Mouse (Mus musculus) v-Abl transformed pro-B cells (cell line): ENCODE results near the gene Lyrm9.

ENCODE experiments used
- in situ Hi-C, 2 experiments: fragments of 400-800 bp; cut with MboI; formaldehyde crosslinking; loops; one replicate each; pipeline ENCODE4 v1.15.1; 2025; ENCODE audit not compliant: unreplicated experiment in 2 of 2

Gene Lyrm9

DNA sequence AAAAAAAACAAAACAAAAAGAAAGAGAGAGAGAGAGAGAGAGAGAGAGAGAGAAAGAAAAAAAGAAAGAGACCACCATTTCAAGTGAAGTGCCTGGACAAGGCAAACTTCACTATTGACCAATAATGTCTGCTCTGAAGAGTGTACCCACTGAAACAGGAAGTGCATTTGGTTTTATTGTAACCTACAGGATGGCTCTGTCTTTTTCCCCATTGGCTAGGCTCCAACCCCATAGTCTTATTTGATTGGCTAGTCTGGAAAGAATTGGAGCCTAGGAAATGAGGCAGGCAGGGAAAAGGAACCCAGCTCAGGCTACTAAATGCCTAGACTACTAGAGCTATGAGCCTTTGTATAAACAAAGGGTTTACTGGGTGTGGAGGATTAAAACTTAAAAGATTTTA, 17.0 kb upstream of the Lyrm9 start:
- in situ Hi-C loops: no loop called here

DNA sequence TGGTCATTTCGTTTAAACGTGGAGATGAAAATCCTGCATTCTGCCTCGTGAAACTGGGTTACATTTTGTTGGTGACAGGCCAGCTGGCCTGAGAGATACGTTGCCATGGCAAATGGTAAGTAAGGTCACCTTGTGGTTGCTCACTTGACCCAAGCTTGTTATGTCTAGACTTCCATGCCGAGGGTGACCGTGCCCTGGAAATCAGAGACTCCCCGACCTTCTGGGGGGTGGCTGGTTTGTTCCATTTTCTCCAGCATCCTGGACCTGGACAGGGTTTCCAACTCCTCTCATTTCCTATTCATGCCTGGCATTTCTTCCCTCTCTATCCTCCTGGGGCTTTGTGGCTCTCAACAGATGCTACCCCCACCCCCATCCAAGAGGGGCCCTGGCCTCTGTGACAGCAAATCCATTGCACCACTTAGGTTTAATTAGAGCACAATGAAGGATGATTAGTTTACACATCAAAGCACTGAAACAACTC, 11.9 kb upstream of the Lyrm9 start:
- in situ Hi-C loops: no loop called here

DNA sequence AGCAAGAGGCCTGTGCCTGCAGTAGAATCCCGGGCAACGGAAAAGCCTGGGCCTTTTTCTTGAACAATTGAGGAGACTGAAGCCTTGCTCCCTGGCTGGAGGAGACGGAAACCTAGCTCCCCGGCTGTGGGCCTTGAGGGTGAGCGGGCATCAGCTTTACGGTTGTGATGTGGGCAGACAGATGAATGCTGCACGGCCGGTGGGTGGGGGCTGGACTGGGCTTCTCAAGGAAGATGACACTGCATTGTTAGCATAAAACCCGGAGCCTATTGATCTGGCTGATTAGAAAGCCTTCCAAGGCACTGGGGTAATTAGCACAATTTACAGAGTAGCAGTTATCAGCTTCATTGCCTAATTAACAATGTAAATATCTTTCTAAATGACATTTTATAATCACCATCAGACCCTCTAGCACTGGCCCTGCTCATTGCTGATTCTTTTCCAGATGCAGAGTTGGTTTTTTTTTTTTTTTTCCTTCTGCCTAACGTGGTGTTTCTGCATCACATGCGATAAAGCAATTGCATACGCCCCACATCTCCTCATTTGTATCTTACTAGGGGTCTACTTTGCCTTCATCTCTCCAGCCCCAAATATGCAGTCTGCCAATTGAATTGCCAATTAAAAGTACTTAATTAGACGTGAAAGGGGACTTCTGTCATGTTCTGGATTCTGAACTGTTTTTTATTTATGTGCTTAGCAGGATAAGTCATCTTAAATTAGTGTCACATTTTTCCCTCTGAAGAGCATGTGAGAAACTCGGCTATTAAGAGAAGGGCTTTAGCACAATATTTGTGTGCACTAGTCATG, 10.2 kb upstream of the Lyrm9 start:
- in situ Hi-C loops: no loop called here

DNA sequence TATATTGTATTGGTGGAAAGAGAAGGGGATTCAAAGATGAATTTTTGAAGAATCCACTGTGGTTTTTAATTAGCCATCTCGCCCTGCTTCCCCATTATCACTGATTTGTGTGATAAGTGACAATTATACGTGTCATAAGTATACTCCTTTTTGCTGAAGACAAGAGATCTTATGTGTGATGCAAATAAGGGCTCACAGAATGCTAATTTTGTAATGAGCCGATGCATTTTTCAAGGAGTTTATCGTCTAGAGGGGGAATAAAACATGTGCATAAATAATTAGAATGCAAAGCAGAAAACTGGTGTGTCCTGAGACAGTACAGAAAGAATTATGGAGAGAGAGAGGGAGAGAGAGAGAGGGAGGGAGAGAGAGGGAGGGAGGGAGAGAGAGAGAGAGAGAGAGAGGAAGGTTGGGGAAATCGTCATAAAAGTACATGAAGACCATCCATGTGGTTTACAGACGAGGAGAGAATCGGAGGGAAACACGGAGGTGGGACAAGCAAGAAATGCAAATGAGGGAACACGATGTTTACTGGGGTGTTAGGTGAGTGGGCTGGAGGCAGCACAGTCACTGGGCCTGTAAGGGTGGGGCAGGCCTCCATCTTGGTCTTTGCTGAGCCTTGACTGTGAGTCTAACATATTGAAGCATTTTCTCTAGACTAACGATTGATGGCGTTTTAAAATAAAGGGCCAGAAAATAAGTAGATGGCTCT, 8.9 kb upstream of the Lyrm9 start:
- in situ Hi-C loops: no loop called here

DNA sequence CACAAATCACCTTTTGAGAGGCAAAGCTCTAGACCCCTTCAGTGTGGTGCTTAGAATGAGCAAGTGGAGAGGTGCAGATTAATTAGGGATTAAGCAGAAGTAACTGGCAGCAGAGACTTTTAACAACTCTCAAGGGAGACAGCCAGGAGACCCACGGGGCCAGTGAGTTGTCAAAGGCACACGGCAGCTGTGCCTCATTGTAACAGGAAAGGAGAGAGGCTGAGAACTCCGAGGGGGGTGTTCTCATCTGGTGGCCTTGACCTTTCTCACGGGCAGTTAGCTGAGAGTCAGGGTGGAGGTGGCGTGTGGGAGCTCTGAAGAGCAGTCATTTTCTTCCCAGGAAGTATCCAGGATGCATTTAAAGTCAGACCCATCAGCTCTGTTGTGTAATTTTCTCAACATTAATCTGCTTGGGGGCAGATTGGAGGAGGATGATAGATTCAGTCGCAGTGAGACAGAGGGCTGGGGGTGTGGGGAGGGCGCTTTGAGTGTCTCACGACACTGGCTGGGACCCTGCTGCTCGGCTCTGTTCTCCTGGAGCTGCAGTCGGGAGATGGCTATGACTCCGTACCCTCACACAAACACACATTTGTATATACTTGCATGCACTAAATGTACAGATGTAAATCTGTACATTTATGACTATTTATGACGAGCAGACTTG, 5.9 kb upstream of the Lyrm9 start:
- in situ Hi-C loops: loop anchor here in 1 of 2 experiments (10.0 kb wide), 1 partner anchor 336 kb away; no protein-coding TSS in a partner anchor

DNA sequence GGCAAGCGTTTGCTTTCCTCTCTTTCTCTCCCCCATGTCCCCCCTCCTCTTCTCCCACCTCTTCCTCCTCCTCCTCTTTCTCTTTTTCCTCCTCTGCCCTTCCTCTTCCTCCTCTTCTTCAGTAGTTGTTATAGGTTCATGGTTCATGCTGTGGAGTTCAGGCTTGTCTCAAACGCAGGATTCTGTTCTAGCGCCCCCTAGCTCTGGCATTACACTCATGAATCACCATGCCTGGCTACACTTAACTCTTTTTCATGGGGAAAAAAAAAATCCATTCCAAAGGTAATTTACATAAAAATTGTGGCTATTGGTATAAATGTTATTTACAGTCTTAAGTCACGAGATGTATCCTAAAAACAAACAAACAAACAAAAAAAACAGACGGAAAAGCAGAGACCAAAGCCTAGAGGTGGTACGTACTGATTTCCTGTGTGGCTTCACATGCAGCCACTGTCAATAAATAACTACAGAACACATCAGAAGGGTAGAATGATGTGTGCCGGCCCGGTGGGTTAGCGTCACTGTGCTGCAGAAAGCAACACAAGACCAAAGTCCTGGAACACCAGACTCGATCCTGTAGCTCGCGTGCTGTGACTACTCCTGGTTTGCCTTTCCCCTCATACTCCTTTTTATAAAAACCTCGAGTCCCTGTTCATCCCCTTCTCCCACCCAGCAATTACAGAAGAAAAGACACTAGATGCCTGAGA, 3.4 kb upstream of the Lyrm9 start:
- in situ Hi-C loops: loop anchor here in 1 of 2 experiments (10.0 kb wide), 1 partner anchor 338 kb away; no protein-coding TSS in a partner anchor

DNA sequence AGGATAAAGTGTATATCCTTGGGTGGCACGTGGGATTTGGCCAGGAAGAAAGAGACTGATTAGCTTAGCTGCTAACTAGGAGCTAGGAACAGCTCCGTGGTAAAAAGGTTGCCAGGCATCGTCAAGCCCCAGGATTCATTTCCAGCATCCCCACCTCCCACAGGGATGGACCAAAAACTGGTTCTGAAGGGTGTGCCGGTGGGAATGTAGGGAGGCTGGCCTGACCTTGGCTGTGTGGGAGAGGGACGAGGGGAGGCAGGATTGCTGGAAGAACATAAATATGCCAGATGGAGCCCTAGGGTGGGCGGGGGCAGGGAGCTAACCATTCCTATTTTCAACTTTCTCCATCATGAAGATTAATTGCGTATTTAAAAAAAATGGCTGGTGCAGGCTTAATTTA, 1.2 kb downstream of the Lyrm9 start:
- in situ Hi-C loops: loop anchor here (5.0 to 25.0 kb wide), 4 partner anchors 265 to 760 kb away; partner anchors contain the start of genes Rab11fip4 (in 1 of the 2), Sarm1 (in 1 of the 2) and Vtn (in 1 of the 2)

DNA sequence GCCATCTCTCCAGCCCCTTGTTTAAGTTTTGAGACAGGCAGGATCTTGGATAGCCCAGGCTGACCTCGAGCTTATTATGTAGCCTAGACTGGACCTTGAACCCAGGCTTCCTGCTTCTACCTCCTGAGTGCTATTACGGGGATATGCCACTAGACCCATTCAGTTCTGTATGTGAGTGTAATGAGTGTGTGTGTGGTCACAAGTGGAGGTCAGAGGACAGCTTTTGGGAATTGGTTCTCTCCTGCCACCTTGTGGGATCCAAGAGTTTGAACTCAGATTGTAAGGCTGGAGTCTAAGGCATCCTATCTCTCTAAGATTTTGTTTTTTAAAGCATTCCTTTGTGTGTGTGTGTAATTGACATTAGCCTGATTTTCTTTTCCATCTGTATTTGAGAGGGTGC, 2.0 kb downstream of the Lyrm9 start:
- in situ Hi-C loops: loop anchor here (5.0 to 25.0 kb wide), 4 partner anchors 266 to 759 kb away; partner anchors contain the start of genes Rab11fip4 (in 1 of the 2), Sarm1 (in 1 of the 2) and Vtn (in 1 of the 2)

DNA sequence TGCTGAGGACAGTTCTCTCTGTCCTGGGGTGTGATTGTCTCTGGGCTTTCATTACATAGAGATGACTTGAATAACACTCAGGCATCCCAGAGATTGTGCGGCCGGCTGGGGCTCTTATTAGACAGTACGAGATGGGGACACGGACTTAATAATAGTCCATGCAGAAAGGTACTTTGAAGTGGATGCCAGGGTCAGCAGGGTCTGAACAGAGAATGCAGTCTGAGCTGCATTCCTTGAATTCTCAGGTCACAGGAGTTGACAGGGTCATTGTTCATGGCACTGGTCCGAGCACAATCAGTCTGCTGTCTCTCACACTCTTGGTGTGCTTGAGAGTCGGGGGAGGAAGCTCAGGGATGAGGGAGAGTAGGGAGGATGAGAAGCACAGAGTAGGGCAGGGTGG, 3.0 kb downstream of the Lyrm9 start:
- in situ Hi-C loops: loop anchor here (5.0 to 25.0 kb wide), 4 partner anchors 267 to 758 kb away; partner anchors contain the start of genes Rab11fip4 (in 1 of the 2), Sarm1 (in 1 of the 2) and Vtn (in 1 of the 2)

DNA sequence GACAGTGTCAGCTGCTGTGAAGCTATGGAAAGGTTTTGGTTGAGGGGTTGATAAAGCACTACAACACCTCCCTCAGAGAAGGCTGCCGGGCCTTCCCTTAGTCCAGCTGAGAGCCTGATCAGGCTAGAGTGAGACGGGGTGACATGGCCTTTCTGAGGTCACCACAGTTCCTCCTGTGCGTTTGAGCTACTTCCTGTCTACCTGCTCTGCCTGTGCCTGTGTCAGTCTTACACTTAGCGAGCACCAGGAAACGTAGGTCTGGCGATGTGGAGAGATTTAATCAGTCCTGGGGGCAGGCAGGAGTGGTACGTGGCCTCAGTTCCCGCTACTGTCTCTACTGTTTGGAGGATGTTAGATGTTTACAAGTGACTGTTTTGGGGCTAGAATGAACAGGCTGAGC, 3.8 kb downstream of the Lyrm9 start:
- in situ Hi-C loops: loop anchor here (5.0 to 25.0 kb wide), 4 partner anchors 268 to 757 kb away; partner anchors contain the start of genes Rab11fip4 (in 1 of the 2), Sarm1 (in 1 of the 2) and Vtn (in 1 of the 2)

DNA sequence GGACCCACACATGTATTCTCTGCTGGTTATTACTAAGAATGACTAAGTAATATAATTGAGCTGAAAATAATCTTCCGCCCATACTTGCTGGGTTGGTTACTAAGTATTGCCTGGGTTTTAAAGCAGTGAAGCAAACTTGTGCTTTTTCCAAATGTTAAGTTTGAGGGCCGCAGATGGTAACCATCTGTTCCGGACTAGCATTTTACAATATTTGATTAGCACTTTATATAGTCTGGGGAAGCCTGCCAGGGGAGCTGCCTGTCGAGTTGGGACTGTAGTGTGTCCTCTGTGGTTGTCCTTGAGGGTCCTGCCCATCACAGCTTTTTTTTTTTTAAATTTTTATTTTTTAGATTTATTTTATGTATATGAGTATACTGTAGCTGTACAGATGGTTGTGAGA, 5.3 kb downstream of the Lyrm9 start:
- in situ Hi-C loops: loop anchor here (5.0 to 25.0 kb wide), 4 partner anchors 269 to 756 kb away; partner anchors contain the start of genes Rab11fip4 (in 1 of the 2), Sarm1 (in 1 of the 2) and Vtn (in 1 of the 2)

DNA sequence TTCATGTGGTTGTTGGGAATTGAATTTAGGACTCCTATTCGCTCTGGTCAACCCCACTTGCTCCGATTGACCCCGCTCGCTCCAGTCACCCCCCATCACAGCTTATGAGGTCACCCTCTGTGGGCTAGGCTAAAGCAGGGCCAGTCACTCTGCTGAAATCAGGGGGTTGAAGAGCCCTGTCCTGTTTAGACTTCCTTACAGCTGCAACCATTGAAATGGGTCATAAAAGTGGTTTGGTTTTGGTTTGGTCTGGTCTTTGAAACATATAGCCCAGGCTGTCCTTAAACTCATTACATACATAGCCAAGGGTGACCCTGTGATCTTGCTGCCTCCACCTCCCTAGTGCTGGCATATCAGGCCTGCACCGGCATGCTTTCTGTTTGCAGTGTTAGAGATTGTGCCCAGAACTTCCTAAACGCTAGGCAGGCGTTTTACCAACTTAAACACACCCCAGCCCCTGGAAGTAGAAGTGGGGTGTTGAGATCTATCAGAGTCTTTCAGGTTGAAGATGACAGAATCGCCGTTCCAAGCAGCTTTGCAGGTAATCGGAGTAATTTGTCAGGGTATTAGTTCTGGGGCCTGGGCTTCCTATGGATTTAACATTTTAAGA, 5.8 kb downstream of the Lyrm9 start:
- in situ Hi-C loops: loop anchor here (5.0 to 25.0 kb wide), 4 partner anchors 270 to 755 kb away; partner anchors contain the start of genes Rab11fip4 (in 1 of the 2), Sarm1 (in 1 of the 2) and Vtn (in 1 of the 2)

DNA sequence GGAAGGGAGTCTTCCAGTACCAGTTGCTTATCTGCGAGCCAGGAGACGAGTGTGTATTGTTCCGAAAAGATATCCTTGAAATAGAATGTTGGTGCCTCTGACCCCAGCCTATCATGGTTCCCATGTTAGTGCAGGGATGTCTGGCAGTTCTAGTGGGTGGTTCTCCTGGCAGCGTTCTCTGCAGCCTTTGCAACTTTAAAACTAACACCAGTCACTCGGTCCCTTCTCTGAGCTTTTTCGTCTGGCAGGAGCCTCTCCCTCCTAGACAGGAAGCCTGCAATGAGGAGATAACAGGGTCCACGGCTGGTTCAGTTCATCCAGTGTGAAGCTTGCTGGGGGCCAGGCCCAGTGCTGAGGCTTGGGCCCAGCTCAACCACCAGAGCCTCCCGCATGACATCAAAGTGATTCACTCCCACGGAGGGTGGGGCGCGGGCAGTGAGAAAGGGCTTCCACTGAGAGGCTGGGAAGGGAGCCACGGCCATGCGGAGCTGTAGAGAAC, 6.5 kb downstream of the Lyrm9 start:
- in situ Hi-C loops: loop anchor here (5.0 to 25.0 kb wide), 4 partner anchors 271 to 754 kb away; partner anchors contain the start of genes Rab11fip4 (in 1 of the 2), Sarm1 (in 1 of the 2) and Vtn (in 1 of the 2)

DNA sequence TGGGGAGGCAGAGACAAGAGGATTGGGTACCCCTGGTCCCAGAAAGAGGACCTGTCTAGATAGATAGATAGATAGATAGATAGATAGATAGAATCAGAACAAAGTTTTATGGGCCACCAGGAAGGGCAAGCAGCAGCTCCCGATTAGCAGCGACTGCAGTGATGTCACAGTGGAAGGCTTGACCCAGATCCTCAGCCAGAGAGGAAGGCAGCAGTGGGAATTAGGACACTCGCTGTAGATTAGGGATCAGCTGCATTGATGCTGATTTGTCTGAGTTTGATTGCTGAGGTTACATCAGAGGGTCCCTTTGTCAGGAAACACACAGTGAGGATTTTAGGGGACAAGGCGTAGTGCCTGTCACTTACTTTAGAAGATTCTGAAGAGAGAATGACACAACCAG, 10.1 kb downstream of the Lyrm9 start:
- in situ Hi-C loops: loop anchor here (5.0 to 25.0 kb wide), 5 partner anchors 121 to 751 kb away; partner anchors contain the start of genes Rab11fip4 (in 1 of the 2), Sarm1 (in 1 of the 2) and Vtn (in 1 of the 2)

DNA sequence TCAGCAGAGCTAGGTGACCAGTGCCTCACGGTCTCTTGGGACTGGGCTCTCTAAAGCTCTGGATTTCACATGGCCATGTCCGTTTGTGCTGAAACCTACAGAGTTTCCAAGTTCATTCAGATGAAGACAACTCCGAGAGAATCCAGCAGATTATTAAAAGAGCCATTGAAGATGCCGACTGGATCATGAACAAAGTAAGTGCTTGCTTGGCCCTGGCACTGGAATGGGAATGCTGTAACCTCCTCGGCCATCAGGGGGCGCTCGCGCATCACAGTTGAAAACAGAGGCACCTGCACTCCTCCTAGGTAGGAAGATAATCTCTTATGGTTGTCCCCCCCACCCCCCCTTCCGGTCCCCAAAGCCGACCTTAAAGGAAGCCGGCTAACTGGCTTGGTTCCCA, 11.6 kb downstream of the Lyrm9 start:
- in situ Hi-C loops: loop anchor here (5.0 to 25.0 kb wide), 5 partner anchors 119 to 749 kb away; partner anchors contain the start of genes Rab11fip4 (in 1 of the 2), Sarm1 (in 1 of the 2) and Vtn (in 1 of the 2)

DNA sequence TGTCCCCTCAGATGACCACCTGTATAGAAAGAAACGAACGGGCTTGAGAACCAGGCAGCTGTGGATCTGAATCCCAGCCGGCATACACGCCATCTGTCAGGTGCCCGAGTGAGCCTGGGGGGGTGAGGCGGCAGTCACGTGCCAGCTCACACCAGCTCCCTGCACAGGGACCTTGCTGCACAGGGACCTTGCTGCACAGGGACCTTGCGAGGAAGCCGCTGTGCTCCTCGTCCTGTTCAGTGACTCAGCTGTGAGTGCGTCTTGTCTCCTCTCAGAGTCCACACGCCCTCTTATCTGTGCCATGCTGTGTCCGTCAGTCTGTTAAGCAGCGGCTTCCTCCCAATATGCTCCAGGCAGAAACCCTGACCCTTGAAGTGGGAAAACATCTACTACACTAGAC, 13.1 kb downstream of the Lyrm9 start:
- in situ Hi-C loops: loop anchor here (5.0 to 25.0 kb wide), 5 partner anchors 118 to 748 kb away; partner anchors contain the start of genes Rab11fip4 (in 1 of the 2), Sarm1 (in 1 of the 2) and Vtn (in 1 of the 2)

DNA sequence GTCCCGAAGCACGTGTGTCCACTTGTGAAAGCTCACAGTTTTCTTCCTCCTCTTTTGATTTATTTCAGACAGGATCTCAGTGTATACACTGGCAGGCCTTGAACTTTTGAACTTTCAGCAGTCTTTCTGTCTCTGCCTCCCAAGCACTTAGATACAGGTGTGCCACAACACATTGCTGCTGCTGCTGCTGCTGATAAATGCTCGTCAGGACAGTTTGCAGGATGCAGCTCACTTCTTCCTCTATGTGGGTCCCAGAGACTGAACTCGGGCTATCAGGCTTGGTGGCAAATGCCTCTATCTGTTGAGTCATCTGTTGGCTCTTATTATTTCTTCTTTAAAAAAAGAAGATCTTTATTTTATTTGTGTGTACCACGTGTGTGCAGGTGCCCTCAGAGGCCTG, 13.8 kb downstream of the Lyrm9 start:
- in situ Hi-C loops: loop anchor here (5.0 to 25.0 kb wide), 5 partner anchors 192 to 835 kb away; partner anchors contain the start of genes Rab11fip4 (in 1 of the 2), Sarm1 (in 1 of the 2) and Vtn (in 1 of the 2)

DNA sequence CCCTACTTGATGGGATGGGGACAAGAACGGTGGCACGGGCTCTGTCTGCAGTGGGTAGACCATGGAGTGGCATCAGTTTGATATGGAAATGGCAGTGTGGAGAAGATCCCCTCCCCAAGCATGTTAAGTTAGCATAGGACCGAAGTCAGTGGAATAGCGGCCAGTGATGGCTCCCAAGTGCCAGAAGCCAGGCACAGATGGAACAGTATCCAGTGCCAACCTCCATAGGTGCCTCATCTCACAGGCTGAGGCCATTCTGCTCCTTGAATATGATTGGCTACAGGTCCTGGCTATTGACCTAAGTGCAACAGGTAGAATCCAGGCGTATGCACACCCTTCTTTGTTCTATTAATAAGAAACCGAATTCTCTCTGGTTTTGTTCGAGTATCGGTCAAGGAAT, 15.6 kb downstream of the Lyrm9 start:
- in situ Hi-C loops: loop anchor here (5.0 to 25.0 kb wide), 5 partner anchors 190 to 833 kb away; partner anchors contain the start of genes Rab11fip4 (in 1 of the 2), Sarm1 (in 1 of the 2) and Vtn (in 1 of the 2)
